Mouse (Mus musculus) NIH3T3 (cell line): ENCODE data around the gene 4933406M09Rik.

ENCODE experiments used
- DNase-seq: peaks from one replicate; pipeline ENCODE4 v3.0.0-alpha.2; 2012; ENCODE audit warnings: low read depth

Gene 4933406M09Rik

GRCm38 (mm10) chr1:134385666-134386065 lies at the start of gene 4933406M09Rik:
4933406M09Rik (plus strand) TSS chr1:134385940.
- no peak for DNase-seq

GRCm38 (mm10) chr1:134336958-134337710 lies 48.6 kb upstream of the 4933406M09Rik start:
- no peak for DNase-seq

DNA sequence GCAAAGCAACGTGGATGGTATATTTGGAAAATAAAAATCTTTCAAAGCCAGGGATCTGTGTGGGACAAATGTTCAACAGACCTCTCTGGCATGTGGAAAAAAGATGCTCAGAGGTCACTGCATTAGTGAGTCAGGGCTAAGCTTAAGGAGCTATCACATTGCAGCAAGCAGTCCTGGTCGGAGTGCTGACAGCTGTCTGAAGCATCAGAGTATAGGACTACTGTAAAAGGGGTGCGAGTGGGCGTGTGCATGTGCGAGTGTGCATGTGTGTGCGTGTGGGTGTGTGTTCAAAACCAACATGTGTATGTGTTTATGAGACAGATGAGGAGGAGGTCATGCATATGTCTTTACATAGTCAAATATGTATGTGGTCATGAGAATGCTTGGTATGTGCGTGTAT lies 46.6 kb upstream of the 4933406M09Rik start:
- DNase-seq = no peak

GRCm38 (mm10) chr1:134339757-134340619 lies 45.8 kb upstream of the 4933406M09Rik start:
- no peak for DNase-seq

DNA sequence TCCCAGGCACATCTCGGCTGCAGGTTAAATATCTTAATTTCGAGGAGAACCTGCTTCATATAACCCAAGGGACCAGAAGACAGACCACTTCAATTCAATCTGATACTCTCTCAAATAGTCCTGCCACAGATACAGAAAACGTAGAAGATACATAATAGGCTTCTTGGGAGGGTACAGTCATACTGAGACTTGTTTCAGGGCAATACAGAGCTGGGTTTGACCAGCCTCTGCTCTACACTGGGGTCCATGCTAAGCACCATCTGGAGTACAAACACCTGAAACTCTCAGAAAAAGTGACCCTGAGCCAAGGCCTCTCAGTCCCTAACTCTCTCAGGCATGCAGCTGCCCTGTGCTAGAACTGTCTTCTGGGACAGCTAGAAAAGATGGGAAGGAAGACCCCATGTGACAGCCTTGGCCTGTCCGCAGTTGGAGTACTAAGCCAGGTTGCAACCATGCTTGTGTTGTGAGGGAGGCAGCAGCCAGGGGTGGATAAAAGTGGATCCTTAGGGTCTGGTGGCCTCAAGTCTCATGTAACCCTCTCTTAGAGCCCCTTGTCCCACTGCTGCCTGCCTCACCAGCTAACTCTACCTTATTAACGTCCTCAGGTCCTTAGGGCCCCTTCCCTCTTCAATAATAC lies 44.0 kb upstream of the 4933406M09Rik start:
- no peak for DNase-seq

GRCm38 (mm10) chr1:134342278-134342664 lies 43.5 kb upstream of the 4933406M09Rik start:
- no peak for DNase-seq

DNA sequence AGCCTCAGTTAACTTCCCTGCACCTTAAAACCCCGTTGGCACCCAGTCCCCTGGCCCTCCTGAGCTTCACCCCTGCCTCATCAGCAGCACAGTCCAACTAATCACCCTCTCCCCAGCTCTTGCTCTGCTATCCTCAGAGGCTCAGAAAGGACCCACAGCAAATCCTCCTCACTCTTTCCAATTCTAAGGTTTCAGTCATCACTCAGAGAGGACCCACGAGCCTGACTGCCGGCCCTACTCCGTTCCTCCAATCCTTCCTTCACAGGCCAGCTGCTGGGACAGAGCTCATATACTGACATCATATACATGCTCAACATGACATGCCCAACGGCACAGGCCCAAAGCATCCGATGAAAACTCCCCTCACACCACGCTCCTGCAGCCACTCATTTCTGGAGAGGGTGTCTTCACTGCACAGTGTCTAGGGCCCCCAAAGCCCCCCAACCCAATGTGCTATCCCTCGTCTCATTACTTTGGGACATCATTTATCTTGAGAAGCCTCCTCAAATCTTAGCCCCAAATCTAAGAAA lies 42.9 kb upstream of the 4933406M09Rik start:
- DNase-seq = no peak

GRCm38 (mm10) chr1:134343567-134343966 lies 42.2 kb upstream of the 4933406M09Rik start:
- DNase-seq = no peak

GRCm38 (mm10) chr1:134344005-134344950 lies 41.5 kb upstream of the 4933406M09Rik start:
- no peak for DNase-seq

- DNase-seq = no peak
Observed at GRCm38 (mm10) chr1:134345075-134345474, 40.7 kb upstream of the 4933406M09Rik start.

DNA sequence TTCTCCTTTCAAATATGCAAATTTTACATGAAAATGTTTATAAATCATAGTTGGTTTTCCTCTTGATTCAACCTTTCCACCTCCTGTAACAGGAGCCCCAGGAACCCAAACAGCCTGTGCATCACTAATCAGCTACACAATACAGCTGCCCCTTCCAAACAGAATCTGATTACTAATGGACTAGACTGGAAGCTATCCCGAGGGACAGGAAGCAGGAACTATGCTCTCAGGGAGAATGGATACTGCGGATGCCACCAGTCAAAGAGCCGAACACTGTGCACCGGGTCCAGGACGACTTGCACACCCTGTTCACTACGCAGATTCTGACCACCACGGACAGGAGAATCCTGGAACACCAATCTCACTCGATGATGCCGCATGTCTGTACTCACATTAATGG lies 37.9 kb upstream of the 4933406M09Rik start:
- no peak for DNase-seq

- DNase-seq = no peak
Observed at GRCm38 (mm10) chr1:134353326-134353725, 32.4 kb upstream of the 4933406M09Rik start.

DNA sequence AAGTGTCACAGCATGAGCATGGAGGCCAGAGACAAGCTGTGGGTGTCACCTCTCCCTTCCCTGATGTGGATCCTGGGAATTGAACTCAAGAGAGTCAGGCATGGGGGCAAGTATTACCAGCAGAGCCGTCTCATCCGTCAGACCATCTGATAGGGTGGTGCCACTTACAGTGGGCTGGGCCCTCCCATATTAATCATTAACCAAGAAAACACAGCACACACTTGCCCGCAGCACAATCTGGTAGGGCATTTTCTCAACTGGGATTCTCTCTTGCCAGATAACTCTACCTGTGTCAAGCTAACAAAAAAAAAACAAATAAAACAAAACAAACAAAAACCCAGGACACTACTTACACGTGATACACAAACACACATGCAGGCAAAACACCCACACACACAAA lies 28.3 kb upstream of the 4933406M09Rik start:
- no peak for DNase-seq

- DNase-seq = peak; percentile 18
Observed at GRCm38 (mm10) chr1:134360656-134361055, 25.1 kb upstream of the 4933406M09Rik start.

- DNase-seq = peak; percentile 11
Observed at GRCm38 (mm10) chr1:134361195-134361856, 24.4 kb upstream of the 4933406M09Rik start.

- DNase-seq = peak; percentile 98
Observed at GRCm38 (mm10) chr1:134361857-134362212, 23.9 kb upstream of the 4933406M09Rik start, which contains the start of gene Tmem183a. Tmem183a (minus strand) TSS chr1:134361979.

DNA sequence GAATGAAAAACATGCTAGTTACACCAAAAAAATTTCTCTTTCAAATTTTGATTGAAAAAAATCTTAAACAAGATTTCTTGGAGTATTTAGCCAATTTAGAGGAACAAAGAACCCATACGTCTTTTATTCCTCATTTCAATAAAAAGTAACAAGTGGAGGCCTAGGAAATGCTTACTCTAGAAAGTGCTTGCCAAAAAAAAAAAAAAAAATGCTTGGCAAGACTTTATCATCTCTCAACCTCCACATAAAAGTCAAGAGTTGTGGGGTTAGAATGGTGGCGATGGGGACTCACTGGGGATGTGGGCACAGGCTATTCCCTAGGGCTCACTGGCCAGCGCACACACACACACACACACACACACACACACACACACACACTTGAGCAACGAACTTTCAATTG lies 22.5 kb upstream of the 4933406M09Rik start:
- no peak for DNase-seq

- DNase-seq = no peak
Observed at GRCm38 (mm10) chr1:134365491-134365890, 20.2 kb upstream of the 4933406M09Rik start.

DNA sequence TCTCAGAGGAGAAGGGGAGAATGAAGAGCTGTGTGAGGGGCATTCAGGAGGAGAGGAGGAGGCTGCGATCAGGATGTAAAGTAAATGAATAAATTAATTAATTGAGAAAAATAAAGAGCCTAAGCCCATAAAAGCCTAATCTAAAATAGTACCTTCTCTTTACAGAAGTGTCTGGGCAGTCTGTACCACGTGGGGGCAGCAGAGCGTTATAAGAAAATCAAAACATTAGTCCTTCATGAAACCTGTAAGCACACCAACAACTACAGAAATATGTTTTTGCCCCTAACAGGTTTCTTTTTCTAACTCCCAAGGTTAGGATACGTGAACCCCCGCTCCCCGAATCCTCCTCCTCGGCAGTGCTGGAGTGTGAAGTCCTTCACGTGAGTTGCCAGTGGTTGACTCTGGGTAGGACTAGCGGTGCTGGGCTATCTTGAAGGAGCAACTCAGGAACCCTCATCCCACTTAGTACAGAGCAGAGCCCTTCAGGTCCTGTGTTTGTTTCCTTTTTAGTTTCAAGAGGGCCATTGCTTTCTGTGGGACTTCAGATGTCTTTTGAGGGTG lies 16.9 kb upstream of the 4933406M09Rik start:
- DNase-seq = peak; percentile 85

GRCm38 (mm10) chr1:134374124-134374523 lies 11.6 kb upstream of the 4933406M09Rik start:
- DNase-seq = no peak
